Mouse (Mus musculus): Measurements from ENCODE around the gene Grxcr1. TPM values are rescaled to one million over a fixed set of nuclear protein-coding genes. Genes with fewer than 3 reads are reported as not detected.

The Grxcr1 gene
- polyA plus RNA-seq, 1 experiment from 2014 or later, result 0.15 TPM

- no peak overlapping the region for H3K4me3 ChIP-seq (ENCODE audit: low read depth, low read length)
- H3K4me1 ChIP-seq (ENCODE audit: control insufficient read depth, insufficient read depth, low read length), result no peaks in the 10 kb centered on the region
- DNase-seq (ENCODE audit: low spot score) (no peak), ATAC-seq (ENCODE audit: low read depth) (no peak)
- H3K27ac ChIP-seq (replicated peaks; ENCODE audit: low read depth, low read length), result no peak overlapping the region
- no peaks in the 10 kb centered on the region for H3K9me3 ChIP-seq (ENCODE audit: control insufficient read depth, low read length)
- no peak overlapping the region for H3K9ac ChIP-seq (ENCODE audit: low read depth, low read length)
- H3K4me2 ChIP-seq (ENCODE audit: low read depth, low read length), result no peak overlapping the region
- no peaks in the 10 kb centered on the region for H3K27me3 ChIP-seq (replicated peaks; ENCODE audit: control insufficient read depth, insufficient read depth, low read length)
- WGBS, result 81% methylated on average over 4 of the region's 4 CpGs
- no peaks in the 10 kb centered on the region for H3K36me3 ChIP-seq (ENCODE audit: control insufficient read depth, insufficient read depth, low read length)
Observed at GRCm38 (mm10) chr5:68150347-68151043, 118.9 kb downstream of the Grxcr1 start.

- Histone ChIP-seq H3K9ac (ENCODE audit: low read depth, low read length) (no peak overlapping the region), H3K27ac (replicated peaks; ENCODE audit: low read depth, low read length) (no peak overlapping the region), H3K36me3 (ENCODE audit: control insufficient read depth, insufficient read depth, low read length) (no peaks in the 10 kb centered on the region), H3K9me3 (ENCODE audit: control insufficient read depth, low read length) (no peaks in the 10 kb centered on the region), H3K4me2 (ENCODE audit: low read depth, low read length) (no peak overlapping the region), H3K4me1 (ENCODE audit: control insufficient read depth, insufficient read depth, low read length) (no peaks in the 10 kb centered on the region), H3K27me3 (replicated peaks; ENCODE audit: control insufficient read depth, insufficient read depth, low read length) (no peaks in the 10 kb centered on the region), H3K4me3 (ENCODE audit: low read depth, low read length) (no peak overlapping the region)
- WGBS, result 63% methylated on average over 2 of the region's 2 CpGs
- DNase-seq (ENCODE audit: low spot score) (no peak), ATAC-seq (ENCODE audit: low read depth) (no peak)
Observed at GRCm38 (mm10) chr5:68162503-68162902, 130.9 kb downstream of the Grxcr1 start.

GRCm38 (mm10) chr5:68165954-68166353, 134.3 kb downstream of the Grxcr1 start:
- no peak for ATAC-seq (ENCODE audit: low read depth)
- Histone ChIP-seq H3K36me3 (ENCODE audit: control insufficient read depth, insufficient read depth, low read length) (no peaks in the 10 kb centered on the region), H3K9ac (ENCODE audit: low read depth, low read length) (no peak overlapping the region), H3K4me3 (ENCODE audit: low read depth, low read length) (no peak overlapping the region), H3K27me3 (replicated peaks; ENCODE audit: control insufficient read depth, insufficient read depth, low read length) (no peaks in the 10 kb centered on the region), H3K27ac (replicated peaks; ENCODE audit: low read depth, low read length) (no peak overlapping the region), H3K9me3 (ENCODE audit: control insufficient read depth, low read length) (no peaks in the 10 kb centered on the region), H3K4me2 (ENCODE audit: low read depth, low read length) (no peak overlapping the region), H3K4me1 (ENCODE audit: control insufficient read depth, insufficient read depth, low read length) (no peaks in the 10 kb centered on the region)
- 87% methylated on average over 7 of the region's 7 CpGs for WGBS
- DNase-seq (ENCODE audit: low spot score), result no peak

Other genes with a start within 250 kb of the Grxcr1 start
- gene Atp8a1, start 184.4 kb upstream of the Grxcr1 start, polyA plus RNA-seq (2014; fragmentation: Nextera tagmentation; extraction: Ambion mirVana), result 14.2 and 15.2 TPM in 2 replicates
- gene Gm5108, start 90.2 kb upstream of the Grxcr1 start, polyA plus RNA-seq (2014; fragmentation: Nextera tagmentation; extraction: Ambion mirVana), result not detected in 2 replicates
- gene Gm21905, start 85.4 kb upstream of the Grxcr1 start, polyA plus RNA-seq (2014; fragmentation: Nextera tagmentation; extraction: Ambion mirVana), result not detected in 2 replicates

All from embryonic facial prominence, embryonic 14.5 days (tissue).